Mouse (Mus musculus) heart, adult 2 months (tissue): ENCODE measurements around the gene Hs6st1.

Experiments used
- CTCF ChIP-seq: fragments of 200-600 bp; IDR thresholded peaks from 2 replicates; pipeline ENCODE4 v1.8.1; 2022; ENCODE audit warnings: antibody characterized with exemption, mild to moderate bottlenecking, moderate library complexity
- EP300 ChIP-seq: fragments of 200-500 bp; IDR thresholded peaks from 2 replicates; pipeline ENCODE4 v1.6.1; 2011; ENCODE audit warnings: low read depth, low read length, control low read depth; ENCODE audit not compliant: insufficient read depth

DNA sequence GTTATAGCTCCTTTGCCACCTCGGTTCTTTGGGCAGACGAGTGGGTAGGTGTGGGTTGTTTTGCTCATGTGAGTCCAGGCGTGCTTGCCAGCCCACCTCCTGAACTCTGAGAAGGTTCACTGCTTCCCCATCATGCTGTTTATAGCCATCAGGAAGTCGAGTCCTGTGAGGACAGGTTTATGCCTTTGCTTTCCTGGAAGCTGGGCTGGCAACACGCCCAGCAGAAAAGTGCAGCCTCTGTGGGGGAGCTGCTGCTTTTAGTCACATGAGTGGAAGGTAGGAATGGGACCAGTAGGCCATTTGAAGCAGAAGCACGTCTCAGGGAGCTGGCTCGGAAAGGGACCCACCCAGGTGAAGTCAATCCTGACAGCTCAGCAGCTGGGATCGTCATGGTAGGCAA lies 11.5 kb downstream of the Hs6st1 start:
- TF ChIP-seq EP300 (peak; percentile 70), CTCF (no peak)
